Mouse (Mus musculus) left cerebral cortex, adult 11 months (tissue): Measurements from ENCODE around the gene Shisa5.
A peak's percentile ranks its signal among the peaks of the same experiment; 100 is the strongest.

Experiments
- DNase-seq: peaks from one replicate; pipeline ENCODE4 v3.0.0; 2022; ENCODE audit warnings: low spot score

The Shisa5 gene

DNA sequence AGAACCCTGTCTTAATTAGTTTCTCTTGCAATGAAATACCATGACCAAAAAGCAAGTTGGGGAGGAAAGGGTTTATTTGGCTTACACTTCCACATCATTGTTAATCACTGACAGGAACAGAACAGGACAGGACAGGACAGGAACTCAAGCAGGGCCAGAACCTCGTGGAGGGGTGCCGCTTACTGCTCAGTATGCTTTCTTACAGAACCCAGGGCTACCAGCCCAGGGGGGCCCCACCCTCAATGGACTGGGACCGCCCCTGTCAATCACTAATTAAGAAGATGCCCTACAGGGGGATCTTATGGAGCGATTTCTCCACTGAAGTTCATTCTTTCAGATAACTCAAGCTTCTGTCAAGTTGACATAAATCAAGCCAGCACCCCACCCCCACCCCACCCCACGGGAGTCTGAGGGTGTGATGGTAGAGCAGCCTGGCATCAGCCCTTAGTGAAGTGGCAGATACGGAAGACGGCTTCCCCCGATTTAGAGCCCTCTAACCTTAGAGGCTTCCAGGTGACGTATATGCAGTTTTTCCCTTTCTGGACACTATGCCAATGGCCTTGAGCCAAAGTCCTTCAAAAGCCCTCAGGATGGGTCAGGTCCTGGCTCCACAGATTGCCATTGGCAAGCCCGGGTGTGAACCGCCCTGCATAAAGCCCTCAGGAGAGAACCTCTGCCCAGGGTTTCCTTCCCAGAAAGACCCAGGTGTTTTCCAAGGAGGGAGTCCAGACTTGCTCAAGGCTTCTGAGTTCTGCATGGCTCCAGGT is 55.6 kb downstream of the Shisa5 start:
- DNase-seq = no peak

DNA sequence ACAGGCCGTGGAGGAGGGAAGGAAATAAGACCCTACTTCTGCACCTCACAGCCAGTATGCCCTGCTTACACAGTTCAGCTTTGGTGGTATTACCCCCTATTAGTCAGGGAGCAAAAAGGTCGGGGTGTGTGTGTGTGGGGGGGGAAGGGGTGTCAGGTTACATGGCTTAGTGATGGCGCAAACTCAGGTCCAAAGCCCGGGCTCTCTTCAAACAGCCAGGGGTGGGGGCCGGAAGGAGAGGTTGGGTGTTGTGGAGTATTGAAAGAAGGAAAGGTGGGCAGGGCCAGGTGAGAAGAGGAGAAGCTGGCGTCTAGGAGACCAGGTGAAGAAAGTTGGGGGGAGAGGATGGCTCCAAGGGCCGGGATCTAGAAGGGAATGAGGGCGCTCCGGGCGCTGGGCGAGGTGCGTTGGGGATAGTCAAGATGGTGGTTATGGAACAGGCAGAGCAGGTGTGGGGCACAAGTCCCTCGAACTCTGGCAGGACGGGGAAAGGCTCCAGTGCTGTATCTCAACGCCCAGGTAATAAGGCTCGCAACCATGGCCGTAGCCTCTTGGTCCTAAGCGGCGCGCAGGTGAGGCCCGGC is 56.3 kb downstream of the Shisa5 start:
- no peak for DNase-seq

DNA sequence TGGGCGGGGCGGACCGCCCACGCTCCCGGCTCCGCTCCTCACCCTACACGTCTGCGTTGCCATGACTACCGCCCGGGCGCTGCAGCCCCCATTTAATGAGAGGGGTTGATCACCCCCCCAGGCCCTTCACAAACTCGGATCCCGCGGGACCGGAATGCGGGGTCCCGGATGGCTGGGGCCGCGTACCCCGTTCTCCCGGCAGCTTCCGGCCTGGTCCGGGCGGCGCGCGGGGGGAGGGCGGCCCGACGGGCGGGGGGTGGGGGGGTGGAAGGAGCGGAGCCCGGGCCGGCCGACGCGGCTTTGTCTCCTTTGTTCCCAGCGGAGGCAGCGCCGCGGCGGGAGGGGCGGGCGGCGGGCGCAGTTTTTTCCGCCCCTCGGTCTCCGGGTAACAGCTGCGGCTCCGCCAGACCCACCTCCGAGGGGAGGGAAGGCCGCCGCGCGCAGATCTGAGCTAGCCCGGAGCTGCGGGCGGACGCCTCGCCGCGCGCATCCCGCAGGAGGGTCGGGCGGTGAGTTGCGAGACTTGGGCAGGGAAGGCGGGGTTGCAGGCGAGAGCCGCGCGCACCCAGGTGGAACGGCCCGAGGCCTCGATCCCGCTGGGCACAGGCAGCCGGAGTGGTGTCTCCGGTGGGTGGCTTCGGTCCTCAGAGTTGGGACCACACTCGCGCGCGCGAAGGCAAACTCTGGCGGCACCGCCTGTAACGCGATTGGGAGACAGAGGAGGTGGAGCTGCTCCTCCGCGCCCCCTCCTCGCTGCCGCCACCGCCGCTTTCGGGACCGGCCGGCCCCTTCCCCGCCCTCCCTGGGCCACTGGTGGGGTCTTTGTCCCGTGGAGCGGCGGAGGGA is 57.0 kb downstream of the Shisa5 start, which contains the start of gene Plxnb1:
Gene Plxnb1, plus strand, starts transcription at position 253 of the 846 bp plus-strand sequence.
- peak; percentile 35 for DNase-seq

DNA sequence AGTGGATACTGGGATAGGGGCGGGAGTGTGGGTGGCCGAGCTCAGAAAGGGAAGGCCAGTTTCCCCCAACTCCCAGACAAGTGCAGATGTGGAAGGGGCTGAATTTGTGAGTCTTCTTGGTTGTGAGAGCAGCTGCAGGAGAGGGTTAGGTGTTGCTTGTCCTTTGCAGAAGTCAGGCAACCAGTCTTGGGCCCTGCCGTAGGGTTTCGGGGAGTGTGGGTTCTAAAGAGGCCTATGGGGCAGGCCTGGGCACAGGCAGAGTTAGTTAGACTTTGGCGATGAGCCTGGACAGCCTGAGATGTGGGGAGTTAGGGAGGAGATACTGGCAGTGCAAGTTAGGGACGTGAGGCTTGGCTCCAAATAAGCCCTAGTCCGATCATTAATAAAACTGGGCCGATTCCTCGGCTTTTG is 57.9 kb downstream of the Shisa5 start:
- no peak for DNase-seq

DNA sequence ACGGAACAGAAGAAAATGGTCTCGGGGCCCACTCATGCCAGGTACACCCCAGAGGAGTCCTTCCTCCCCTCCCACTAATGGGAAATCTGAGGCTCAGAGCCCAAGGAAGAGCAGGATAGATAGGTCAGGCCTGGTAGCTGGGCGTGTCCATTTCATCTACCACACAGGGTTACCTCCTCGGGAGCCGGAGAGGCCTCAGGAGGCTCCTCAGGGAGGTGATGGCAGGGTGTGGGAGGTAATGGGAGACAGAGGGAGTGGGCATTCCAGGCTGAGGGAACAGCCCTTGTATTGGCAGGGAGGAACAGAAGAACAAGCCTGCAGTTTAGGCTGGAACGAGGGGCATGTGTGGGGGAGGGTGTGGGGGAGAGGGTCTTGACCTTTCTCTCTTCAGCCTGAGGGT is 58.5 kb downstream of the Shisa5 start:
- no peak for DNase-seq

DNA sequence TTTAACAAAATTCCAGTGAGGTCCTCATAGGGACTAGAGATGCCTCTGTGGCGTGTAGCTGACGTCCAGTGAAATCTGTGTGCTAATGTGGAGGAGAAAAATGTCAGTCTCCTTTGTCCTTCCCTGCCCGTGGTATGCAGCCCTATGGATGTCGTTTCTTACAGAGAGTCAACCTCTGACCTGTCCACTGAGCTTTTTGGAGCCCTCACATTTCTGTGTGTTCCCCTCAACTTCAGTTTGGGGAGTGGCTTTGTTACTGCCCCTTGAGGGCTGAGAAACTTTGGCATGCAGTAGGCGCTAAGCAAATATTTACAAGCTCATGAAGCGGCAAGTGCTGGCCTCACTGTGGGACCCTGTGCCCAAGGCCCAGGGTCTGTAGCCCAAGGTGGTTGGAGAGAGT is 58.9 kb downstream of the Shisa5 start:
- DNase-seq = no peak

DNA sequence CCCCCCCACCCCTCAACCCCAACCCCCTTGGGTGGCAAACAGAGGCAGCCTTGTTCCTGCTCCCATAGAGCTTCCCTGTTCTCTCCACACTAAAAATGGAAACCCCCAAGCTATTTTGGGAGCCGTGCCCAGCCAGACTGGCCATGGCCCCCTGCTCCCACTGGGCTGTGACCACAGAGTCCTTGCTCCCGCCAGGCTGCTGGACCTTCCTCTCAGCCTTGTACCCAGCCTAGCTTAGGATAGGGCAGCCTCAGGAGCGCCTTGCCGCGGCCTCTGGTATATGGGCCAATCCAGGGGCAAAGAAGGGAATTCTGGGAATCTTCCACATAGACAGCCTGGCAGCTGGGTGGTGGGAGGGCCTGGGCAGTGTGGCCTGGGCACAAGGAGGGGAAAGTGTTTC is 59.5 kb downstream of the Shisa5 start:
- peak; percentile 63 for DNase-seq

DNA sequence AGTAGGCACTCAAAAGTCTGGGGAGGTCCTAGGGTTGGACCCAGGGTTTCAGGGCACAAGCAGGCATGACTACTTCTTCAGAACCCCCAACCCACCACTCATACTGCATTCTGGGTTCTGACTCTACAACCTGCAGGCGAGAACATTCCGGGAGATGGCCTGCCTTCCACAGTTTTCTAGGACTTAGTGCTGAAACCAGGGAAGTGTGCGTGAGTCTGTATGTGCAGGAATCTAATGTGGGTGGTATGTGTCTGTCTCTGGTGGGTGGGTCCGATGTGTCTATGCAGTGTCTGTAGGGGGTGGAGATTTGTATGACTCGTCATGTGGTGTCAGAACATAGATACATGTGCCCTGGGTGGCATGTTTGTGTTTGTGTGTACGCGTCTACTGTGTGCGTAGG is 60.0 kb downstream of the Shisa5 start:
- no peak for DNase-seq

DNA sequence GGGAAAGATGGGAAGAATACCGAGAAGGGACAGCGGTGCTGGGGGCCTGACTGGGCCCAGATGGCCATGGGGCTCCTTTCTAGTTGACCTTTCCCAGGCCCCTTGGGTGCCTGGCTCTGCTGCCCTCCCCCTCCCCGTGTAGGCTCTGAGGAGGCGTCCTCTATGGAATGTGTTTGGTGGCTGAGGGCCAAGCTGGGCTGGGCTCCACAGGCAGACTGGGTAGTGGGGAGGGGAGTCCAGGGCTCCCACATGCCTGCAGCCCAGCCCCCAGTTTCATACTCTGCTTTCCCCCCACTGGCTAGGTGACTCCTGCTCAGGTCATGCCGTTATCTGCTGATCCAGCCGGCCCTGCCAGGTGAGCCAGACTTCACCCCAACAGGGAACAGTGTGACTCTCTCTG is 60.6 kb downstream of the Shisa5 start:
- no peak for DNase-seq

DNA sequence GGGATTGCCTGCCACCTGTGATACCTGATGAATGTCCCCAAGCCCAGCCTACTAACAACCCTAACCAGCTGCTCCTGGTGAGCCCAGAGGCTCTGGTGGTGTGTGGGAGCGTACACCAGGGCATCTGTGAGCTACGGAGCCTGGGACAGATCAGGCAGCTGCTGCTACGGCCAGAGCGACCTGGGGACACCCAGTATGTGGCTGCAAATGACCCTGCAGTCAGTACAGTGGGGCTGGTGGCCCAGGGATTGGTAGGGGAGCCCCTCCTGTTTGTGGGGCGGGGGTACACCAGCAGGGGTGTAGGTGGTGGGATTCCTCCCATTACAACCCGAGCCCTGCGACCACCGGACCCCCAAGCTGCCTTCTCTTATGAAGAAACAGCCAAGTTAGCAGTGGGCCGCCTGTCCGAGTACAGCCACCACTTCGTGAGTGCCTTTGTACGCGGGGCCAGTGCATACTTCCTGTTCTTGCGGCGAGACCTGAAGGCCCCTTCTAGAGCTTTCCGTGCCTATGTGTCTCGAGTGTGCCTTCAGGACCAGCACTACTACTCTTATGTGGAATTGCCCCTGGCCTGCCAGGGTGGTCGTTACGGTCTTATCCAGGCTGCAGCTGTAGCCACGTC is 62.1 kb downstream of the Shisa5 start:
- no peak for DNase-seq

DNA sequence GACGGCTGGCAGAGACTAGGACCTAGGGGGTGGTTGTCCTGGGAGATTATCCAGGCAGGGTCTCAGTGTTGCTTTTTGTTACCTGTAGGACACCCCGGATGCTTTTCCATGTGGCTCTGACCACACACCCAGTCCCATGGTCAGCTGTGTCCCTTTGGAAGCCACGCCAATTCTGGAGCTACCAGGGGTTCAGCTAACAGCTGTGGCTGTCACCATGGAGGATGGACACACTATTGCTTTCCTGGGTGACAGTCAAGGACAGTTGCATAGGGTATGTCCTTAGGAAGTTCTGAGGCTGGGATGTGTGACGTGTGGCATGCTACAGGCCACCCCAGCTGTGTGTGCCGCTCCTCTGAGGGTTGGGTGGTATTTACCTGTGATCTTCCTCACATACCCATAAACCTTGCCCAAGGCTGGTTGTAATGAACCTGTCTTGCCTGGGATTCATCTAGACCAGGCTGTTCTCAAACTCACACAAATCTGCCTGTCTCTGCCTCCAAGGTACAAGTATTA is 63.6 kb downstream of the Shisa5 start:
- DNase-seq = no peak

DNA sequence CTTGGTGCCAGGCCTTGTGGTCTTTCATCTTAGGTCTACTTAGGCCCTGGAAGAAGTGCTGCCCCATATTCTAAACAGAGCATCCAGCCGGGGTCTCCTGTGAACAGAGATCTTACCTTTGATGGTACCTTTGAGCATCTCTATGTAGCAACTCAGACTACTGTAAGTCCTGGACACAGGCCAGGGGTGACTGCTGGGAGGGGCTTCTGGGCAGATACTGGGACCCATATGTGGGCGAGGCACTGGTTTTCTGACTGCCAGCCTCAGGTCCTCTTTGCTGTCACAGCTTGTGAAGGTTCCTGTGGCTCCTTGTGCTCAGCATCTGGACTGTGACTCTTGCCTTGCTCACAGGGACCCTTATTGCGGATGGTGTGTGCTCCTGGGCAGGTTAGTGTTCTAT is 64.2 kb downstream of the Shisa5 start:
- DNase-seq = no peak

DNA sequence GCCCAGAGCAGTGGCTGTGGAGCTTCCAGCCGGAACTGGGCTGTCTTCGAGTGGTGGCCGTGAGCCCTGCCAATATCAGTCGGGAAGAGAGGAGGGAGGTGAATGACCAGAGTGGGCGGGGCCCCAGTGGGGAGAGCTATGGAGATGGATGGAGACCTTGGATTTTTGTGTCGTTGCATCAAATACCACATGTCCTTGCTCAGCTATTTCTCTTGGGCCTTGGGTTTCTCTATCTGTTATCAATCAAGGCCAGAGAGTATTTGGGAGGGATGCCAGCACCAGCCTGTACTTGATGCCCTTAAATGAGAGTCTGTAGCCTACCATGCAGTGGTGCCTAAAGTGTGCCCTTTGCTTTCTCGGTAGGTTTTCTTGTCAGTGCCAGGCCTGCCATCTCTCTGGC is 64.9 kb downstream of the Shisa5 start:
- DNase-seq = no peak

DNA sequence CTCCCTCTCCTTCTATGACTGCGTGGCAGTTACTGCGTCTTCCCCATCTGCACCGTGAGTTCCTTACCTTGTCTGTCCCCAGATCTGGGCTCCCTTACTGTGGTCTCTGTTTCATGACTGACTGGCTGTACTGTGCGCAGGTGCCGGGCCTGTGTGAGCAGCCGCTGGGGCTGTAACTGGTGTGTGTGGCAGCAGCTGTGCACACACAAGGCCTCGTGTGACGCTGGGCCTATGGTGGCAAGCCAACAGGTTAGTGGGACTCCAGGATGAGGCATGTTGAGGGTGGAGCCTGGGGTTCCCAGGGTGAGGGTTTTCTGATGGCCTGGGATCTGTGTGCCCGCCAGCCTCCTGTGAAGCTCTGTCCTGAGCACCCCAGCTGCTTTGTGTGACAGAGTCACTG is 65.7 kb downstream of the Shisa5 start:
- DNase-seq = no peak

DNA sequence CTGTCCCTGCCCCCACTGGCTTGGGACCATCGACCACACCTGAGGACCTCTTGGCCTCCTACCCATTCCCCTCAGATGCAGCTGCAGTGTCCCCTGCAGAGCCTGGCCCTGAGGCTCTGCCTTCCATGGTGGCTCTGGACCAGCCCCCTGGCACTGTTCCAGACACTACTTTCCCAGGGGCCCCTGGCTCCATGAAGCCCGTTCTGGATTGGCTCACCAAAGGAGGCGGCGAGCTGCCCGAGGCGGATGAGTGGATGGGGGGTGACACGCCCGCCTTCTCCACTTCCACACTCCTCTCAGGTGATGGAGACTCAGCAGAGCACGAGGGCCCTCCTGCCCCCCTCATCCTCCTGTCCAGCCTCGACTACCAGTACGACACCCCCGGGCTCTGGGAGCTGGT is 66.6 kb downstream of the Shisa5 start:
- DNase-seq = no peak

DNA sequence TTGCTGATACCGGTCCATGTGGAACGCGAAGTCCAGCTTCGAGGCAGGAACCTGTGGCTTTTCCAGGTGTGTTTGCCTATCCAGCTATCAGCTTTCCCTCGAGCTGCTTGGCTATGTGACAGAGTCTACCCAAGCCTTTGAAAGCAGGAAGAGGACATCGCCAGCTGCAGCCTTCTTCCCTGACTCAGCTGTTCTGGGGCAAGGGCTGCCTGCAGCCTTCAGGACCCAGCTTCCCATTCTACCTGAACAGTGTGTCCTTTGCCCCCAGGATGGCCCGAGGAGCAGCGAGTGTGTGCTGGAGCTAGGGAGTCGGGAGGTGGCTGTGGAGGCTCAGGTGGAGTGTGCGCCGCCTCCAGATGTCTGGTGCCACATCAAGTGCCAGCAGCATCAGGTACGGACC is 67.3 kb downstream of the Shisa5 start:
- no peak for DNase-seq

DNA sequence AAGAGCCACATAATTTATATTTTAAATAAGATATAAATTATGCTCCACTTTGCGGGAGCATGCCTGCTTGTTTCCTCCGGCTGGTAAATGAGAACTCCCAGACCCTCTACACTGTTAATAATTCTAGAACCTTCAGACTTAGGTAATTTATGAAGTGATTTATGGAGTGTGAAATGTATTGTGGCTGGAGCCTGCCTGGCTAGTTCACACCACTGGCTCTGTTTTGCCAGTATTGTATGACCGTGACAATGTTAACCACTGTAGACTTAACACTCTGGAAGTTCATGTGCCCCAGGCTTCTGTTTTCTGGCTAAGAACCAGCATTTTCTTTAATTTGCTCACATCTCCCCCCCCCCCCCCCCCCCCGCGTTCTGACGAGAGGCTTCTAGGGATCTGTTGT is 69.0 kb downstream of the Shisa5 start:
- no peak for DNase-seq
